Mouse (Mus musculus) liver, adult 2 months (tissue): ENCODE data around the gene Tlk1.

Experiments
- CTCF ChIP-seq: fragments of 200-500 bp; IDR thresholded peaks from 2 replicates; pipeline ENCODE4 v1.5.1; 2011; ENCODE audit warnings: low read depth, low read length, control low read depth
- POLR2A ChIP-seq: fragments of 200-500 bp; IDR thresholded peaks from 2 replicates; pipeline ENCODE4 v1.6.1; 2011; ENCODE audit warnings: low read length, control low read depth; ENCODE audit not compliant: insufficient read depth; ENCODE audit errors: extremely low read depth

DNA sequence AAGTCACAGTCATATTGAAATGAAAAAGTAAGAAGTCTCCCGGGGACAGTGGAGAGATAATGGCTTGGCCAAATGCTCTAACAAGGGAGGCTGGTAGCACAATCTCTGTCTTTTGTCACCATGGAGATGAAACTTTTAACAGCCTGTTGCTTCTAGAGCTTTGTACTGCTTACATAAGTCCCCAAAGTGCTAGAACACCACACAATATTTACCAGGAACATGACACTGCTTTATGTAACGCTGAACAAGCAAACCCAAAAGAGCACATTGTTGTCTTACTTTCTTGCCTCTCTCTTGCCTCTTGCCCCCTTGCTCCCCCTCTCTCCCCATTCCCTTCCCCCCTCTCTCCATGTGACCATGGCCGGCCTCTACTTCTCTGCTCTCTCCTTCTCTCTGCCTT lies 41.7 kb upstream of the Tlk1 start:
- no peak for TF ChIP-seq POLR2A
- no peak for TF ChIP-seq CTCF
